16 mouse cellular contexts compared by ENCODE assay signal in genomic region chr7:92264964-92265363, GRCm38 (mm10).
DNase-seq lines count a peak whose midpoint lies in the region; ATAC-seq and TF ChIP-seq lines count a peak whose summit lies in the region.
"Had no signal": no experiment of that assay in that cellular context is flagged by ENCODE, and none has a peak within 500 bp of the region (broad histone marks: within the 10 kb centered on the region; RNA-seq: fewer than 3 reads in every experiment).

No protein-coding gene starts in this region.

- TF ChIP-seq CTCF in left cerebral cortex, adult 2 months (IDR thresholded peaks at IDR 0.05): no peak
- TF ChIP-seq CTCF in cerebellum, adult 2 months (IDR thresholded peaks at IDR 0.05; ENCODE audit: borderline replicate concordance, insufficient read depth, low read depth, low read length): no peak

- no peaks in the 10 kb centered on the region for H3K27me3 ChIP-seq in forebrain, embryonic 14.5 days (replicated peaks; ENCODE audit: control insufficient read depth, insufficient read depth, low read length)
- no peaks in the 10 kb centered on the region for H3K27me3 ChIP-seq in forebrain, embryonic 10.5 days (ENCODE audit: poor library complexity, severe bottlenecking)
- no peaks in the 10 kb centered on the region for H3K27me3 ChIP-seq in cerebellum, adult 2 months (ENCODE audit: control insufficient read depth, insufficient read depth, low read length)
- H3K27me3 ChIP-seq: liver, embryonic 12.5 days; megakaryocyte, embryonic 14.5 days; Patski had no signal

- H3K27ac ChIP-seq in forebrain, embryonic 14.5 days (ENCODE audit: low read depth, low read length): peak overlapping the region; percentile 27; the same call in 1 of the 2 replicates
- no peak overlapping the region for H3K27ac ChIP-seq in forebrain, embryonic 10.5 days
- peak overlapping the region; percentile 67; the same call in 1 of the 2 replicates for H3K27ac ChIP-seq in left cerebral cortex, adult 2 months
- H3K27ac ChIP-seq in cerebellum, adult 2 months (ENCODE audit: insufficient read depth, low read length): peak overlapping the region; percentile 56; the same call in 1 of the 2 replicates
- H3K27ac ChIP-seq: liver, embryonic 12.5 days had no signal

- peak; percentile 37; the same call in 1 of the 2 replicates for ATAC-seq in forebrain, embryonic 14.5 days
- ATAC-seq: liver, embryonic 12.5 days; lung, postnatal 0 days; Patski had no signal

- H3K4me2 ChIP-seq in forebrain, embryonic 14.5 days (ENCODE audit: low read length): no peak overlapping the region
- H3K4me2 ChIP-seq: liver, embryonic 12.5 days had no signal

- H3K4me3 ChIP-seq in forebrain, embryonic 14.5 days (ENCODE audit: low read depth, low read length): no peak overlapping the region
- no peak overlapping the region for H3K4me3 ChIP-seq in forebrain, embryonic 10.5 days
- no peak overlapping the region for H3K4me3 ChIP-seq in left cerebral cortex, adult 2 months
- H3K4me3 ChIP-seq in cerebellum, adult 2 months (replicated peaks; ENCODE audit: insufficient read depth, low read depth, low read length): no peak overlapping the region
- H3K4me3 ChIP-seq: liver, embryonic 12.5 days; megakaryocyte, embryonic 14.5 days had no signal

- intact Hi-C loops in left cerebral cortex, adult 2 months (cut with DNase I): no loop called here
- intact Hi-C loops in left cerebral cortex, postnatal 10 days (cut with DNase I): no loop called here

- no peaks in the 10 kb centered on the region for H3K9me3 ChIP-seq in forebrain, embryonic 14.5 days (replicated peaks; ENCODE audit: control insufficient read depth, low read length)
- H3K9me3 ChIP-seq in forebrain, embryonic 10.5 days: no peaks in the 10 kb centered on the region
- H3K9me3 ChIP-seq: liver, embryonic 12.5 days; megakaryocyte, embryonic 14.5 days had no signal

- TF ChIP-seq POLR2A in cerebellum, adult 2 months (IDR thresholded peaks at IDR 0.05; ENCODE audit: borderline replicate concordance, insufficient read depth, low read length): no peak

- H3K4me1 ChIP-seq in forebrain, embryonic 14.5 days (ENCODE audit: control insufficient read depth, insufficient read depth, low read length): no peaks in the 10 kb centered on the region; the same call in 1 of the 2 replicates
- H3K4me1 ChIP-seq in forebrain, embryonic 10.5 days: no peaks in the 10 kb centered on the region
- H3K4me1 ChIP-seq in cerebellum, adult 2 months (ENCODE audit: control insufficient read depth, insufficient read depth, low read length): peaks cover 31% of the 10 kb centered on the region
- H3K4me1 ChIP-seq: liver, embryonic 12.5 days; megakaryocyte, embryonic 14.5 days had no signal

- peak; percentile 37 for DNase-seq in forebrain, embryonic 14.5 days (ENCODE audit: low spot score)
- DNase-seq in forebrain, embryonic 10.5 days (ENCODE audit: extremely low spot score, low spot score): no peak
- no peak for DNase-seq in left cerebral cortex, adult 2 months (ENCODE audit: extremely low spot score in 1 of 2, low spot score in 2 of 2)
- DNase-seq in left cerebral cortex, postnatal 10 days (ENCODE audit: extremely low spot score in 1 of 2, low spot score in 2 of 2): no peak
- DNase-seq in cerebellum, adult 2 months: peak; percentile 34 to 87
- DNase-seq in layer of hippocampus, adult 9-10 months (ENCODE audit: low spot score): peak; percentile 38
- DNase-seq in adrenal gland, adult (ENCODE audit: inconsistent age in 2 of 2, low spot score in 1 of 2): no peak
- DNase-seq in thymus, adult 18-20 months: no peak
- DNase-seq: embryo, embryonic 11 days; heart, adult 11 months; kidney, postnatal 14 days; right cerebral cortex, postnatal 4 days had no signal

- H3K36me3 ChIP-seq in forebrain, embryonic 14.5 days (ENCODE audit: control insufficient read depth, insufficient read depth, low read length): no peaks in the 10 kb centered on the region
- H3K36me3 ChIP-seq in forebrain, embryonic 10.5 days (replicated peaks): no peaks in the 10 kb centered on the region
- H3K36me3 ChIP-seq: liver, embryonic 12.5 days had no signal

- H3K9ac ChIP-seq in forebrain, embryonic 14.5 days (ENCODE audit: low read length): no peak overlapping the region
- H3K9ac ChIP-seq: liver, embryonic 12.5 days had no signal

Comparison
In these comparisons a context has a peak if more than half of its experiments do, and no peak if none do; other contexts are left out.
1. DNase-seq: peak in forebrain, embryonic 14.5 days (single experiment), cerebellum, adult 2 months (2 of 2) and layer of hippocampus, adult 9-10 months (single experiment); none in forebrain, embryonic 10.5 days (single experiment), left cerebral cortex, adult 2 months (0 of 2), left cerebral cortex, postnatal 10 days (0 of 2), adrenal gland, adult (0 of 2) and thymus, adult 18-20 months (0 of 2).